Mouse (Mus musculus) heart, embryonic 12.5 days (tissue): ENCODE measurements around the gene C77080. TPM values are rescaled to one million over a fixed set of nuclear protein-coding genes. Genes with fewer than 3 reads are reported as not detected.

Experiments used
- ATAC-seq: fragments of 200-750 bp; cut with Nextera tagmentation; 2 replicates; pipeline ENCODE4 v1.8.0; 2017; ENCODE audit warnings: moderate TSS enrichment, moderate library complexity; ENCODE audit not compliant: insufficient number of reproducible peaks, low FRiP score
- H3K27ac ChIP-seq: fragments of 300-500 bp; sonication (generic); 2 replicates; pipeline ENCODE4 v1.5.1; 2016; ENCODE audit warnings: mild to moderate bottlenecking, moderate library complexity; ENCODE audit not compliant: poor library complexity, severe bottlenecking
- H3K27me3 ChIP-seq: fragments of 300-500 bp; sonication (generic); replicated peaks from 2 replicates; pipeline ENCODE4 v1.6.1; 2016; ENCODE audit warnings: mild to moderate bottlenecking, moderate library complexity
- H3K36me3 ChIP-seq: fragments of 300-500 bp; sonication (generic); 2 replicates; pipeline ENCODE4 v1.6.1; 2016; ENCODE audit warnings: mild to moderate bottlenecking, moderate library complexity
- H3K4me1 ChIP-seq: fragments of 300-500 bp; sonication (generic); replicated peaks from 2 replicates; pipeline ENCODE4 v1.6.1; 2016; ENCODE audit warnings: mild to moderate bottlenecking
- H3K4me2 ChIP-seq: fragments of 300-500 bp; sonication (generic); 2 replicates; pipeline ENCODE4 v1.6.1; 2016; ENCODE audit warnings: mild to moderate bottlenecking, moderate library complexity
- H3K4me3 ChIP-seq: fragments of 300-500 bp; sonication (generic); 2 replicates; pipeline ENCODE4 v1.5.1; 2016; ENCODE audit warnings: mild to moderate bottlenecking
- H3K9ac ChIP-seq: fragments of 300-500 bp; sonication (generic); 2 replicates; pipeline ENCODE4 v1.6.1; 2016; ENCODE audit warnings: mild to moderate bottlenecking, moderate library complexity
- H3K9me3 ChIP-seq: fragments of 300-500 bp; sonication (generic); replicated peaks from 2 replicates; pipeline ENCODE4 v1.6.1; 2016; ENCODE audit warnings: mild to moderate bottlenecking, moderate library complexity
- WGBS: fragments of 180-500 bp; shearing (Covaris S2); methylation state at CpG from one replicate; pipeline ENCODE4 v1.1.7; 2016; 5-methylcytosine and 5-hydroxymethylcytosine counted together
- polyA plus RNA-seq: library from polyadenylated mRNA; unstranded; fragments of >200 nt; fragmentation: Nextera tagmentation; extraction: Ambion mirVana; gene quantifications from 2 replicates; pipeline ENCODE4 v1.2.1, GENCODE M21; 2016

C77080 gene
- polyA plus RNA-seq, 1 experiment from 2014 or later, result 1.6 TPM

- no peak overlapping the region for H3K27ac ChIP-seq
- no peaks in the 10 kb centered on the region for H3K36me3 ChIP-seq
- no peak overlapping the region for H3K9ac ChIP-seq
- WGBS, result 89% methylated on average over 8 of the region's 8 CpGs
- H3K9me3 ChIP-seq, result 0 out of 2 replicates have a peak, but pooled peaks cover 2% of the 10 kb centered on the region
- ATAC-seq, result no peak
- peaks cover 27% of the 10 kb centered on the region for H3K4me1 ChIP-seq
- H3K4me3 ChIP-seq, result no peak overlapping the region
- no peak overlapping the region for H3K4me2 ChIP-seq
- H3K27me3 ChIP-seq, result peaks cover 26% of the 10 kb centered on the region
Measured at GRCm38 (mm10) chr4:129289671-129290070, 28.5 kb upstream of the C77080 start.

DNA sequence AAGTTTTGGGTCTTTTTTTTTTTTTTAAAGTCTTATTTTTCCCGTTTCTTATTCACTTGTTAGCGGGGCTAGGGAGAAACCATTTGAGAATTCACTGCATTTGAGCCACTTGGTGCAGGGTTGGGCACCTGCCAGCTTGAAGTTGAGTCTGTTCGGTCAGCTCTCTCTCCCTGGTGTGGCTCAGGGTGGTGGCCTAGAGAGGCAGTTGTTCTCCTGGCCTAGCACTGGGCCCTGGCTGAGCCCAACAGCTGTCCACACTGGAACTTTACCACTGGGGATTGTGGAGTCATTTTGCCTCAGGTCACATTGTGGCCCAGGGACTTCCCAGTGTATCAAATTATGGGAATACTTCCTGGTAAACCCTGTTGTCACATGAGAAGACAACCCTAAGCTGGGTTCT lies 26.9 kb upstream of the C77080 start:
- Histone ChIP-seq H3K4me1 (peaks cover 16% of the 10 kb centered on the region), H3K4me2 (peak overlapping the region; percentile 100), H3K9me3 (0 out of 2 replicates have a peak, but pooled peaks cover 2% of the 10 kb centered on the region), H3K9ac (no peak overlapping the region), H3K27ac (no peak overlapping the region), H3K27me3 (peaks cover 28% of the 10 kb centered on the region), H3K36me3 (no peaks in the 10 kb centered on the region), H3K4me3 (peak overlapping the region; percentile 54; the same call in 1 of the 2 replicates)
- 34% methylated on average over 3 of the region's 3 CpGs for WGBS
- ATAC-seq, result no peak

GRCm38 (mm10) chr4:129287472-129287981 lies 26.3 kb upstream of the C77080 start, which contains the start of gene Sync:
Gene Sync, plus strand, starts transcription at chr4:129287617.
- H3K27me3 ChIP-seq, result peaks cover 27% of the 10 kb centered on the region
- peak; percentile 43 for ATAC-seq

GRCm38 (mm10) chr4:129286683-129287471 lies 25.7 kb upstream of the C77080 start:
- H3K27ac ChIP-seq, result no peak overlapping the region
- peak overlapping the region; percentile 60 for H3K9ac ChIP-seq
- 4% methylated on average over 28 of the region's 28 CpGs for WGBS
- H3K36me3 ChIP-seq, result no peaks in the 10 kb centered on the region
- peak overlapping the region; percentile 54 for H3K4me3 ChIP-seq
- H3K4me1 ChIP-seq, result peaks cover 16% of the 10 kb centered on the region
- H3K4me2 ChIP-seq, result peak overlapping the region; percentile 100
- peaks cover 25% of the 10 kb centered on the region for H3K27me3 ChIP-seq
- ATAC-seq, result peak; percentile 35; the same call in 1 of the 2 replicates
- H3K9me3 ChIP-seq, result 0 out of 2 replicates have a peak, but pooled peaks cover 2% of the 10 kb centered on the region

More at GRCm38 (mm10) chr4:129287472-129287981, 26.3 kb upstream of the C77080 start, which contains the start of gene Sync:
- WGBS, result 1% methylated on average over 50 of the region's 53 CpGs
- Histone ChIP-seq H3K36me3 (no peaks in the 10 kb centered on the region), H3K4me2 (peak within 1 kb of the TSS; percentile 100), H3K4me3 (peak within 1 kb of the TSS; percentile 54), H3K9me3 (0 out of 2 replicates have a peak, but pooled peaks cover 2% of the 10 kb centered on the region), H3K27ac (no peak within 1 kb of the TSS; the same call in 1 of the 2 replicates), H3K9ac (peak within 1 kb of the TSS; percentile 60), H3K4me1 (peaks cover 16% of the 10 kb centered on the region)

DNA sequence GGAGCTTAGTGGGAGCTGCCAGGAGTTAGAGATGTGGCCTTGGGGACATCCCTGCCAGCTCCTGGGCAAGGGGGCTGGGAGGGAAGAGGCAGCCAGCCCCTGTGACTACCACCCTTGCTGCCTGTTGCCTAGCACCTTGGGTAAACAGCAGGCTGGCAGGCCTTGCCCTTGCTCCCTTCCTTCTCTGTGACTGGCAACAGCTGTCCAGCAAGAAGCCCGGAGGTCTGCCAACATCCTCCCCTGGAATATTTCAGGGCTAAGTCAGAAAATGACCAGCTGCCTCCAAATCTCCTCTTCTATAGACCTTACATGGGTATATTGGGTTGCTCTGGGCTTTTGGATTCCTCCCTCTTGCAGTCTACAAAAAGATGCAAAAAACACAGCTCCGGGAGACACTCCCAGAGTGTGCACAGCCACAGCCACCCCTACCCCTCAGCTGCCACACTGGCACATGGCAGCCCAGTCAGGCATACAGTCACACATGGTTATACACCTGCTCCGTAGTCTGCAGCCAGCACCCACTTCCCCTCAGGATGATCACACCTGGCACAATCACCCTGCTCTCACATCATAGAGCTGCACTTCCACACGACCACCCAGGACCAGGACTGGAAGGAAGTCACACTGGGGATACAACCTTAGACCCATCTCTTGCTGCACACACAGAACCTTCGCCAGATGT lies 24.9 kb upstream of the C77080 start:
- Histone ChIP-seq H3K27ac (no peak overlapping the region), H3K9ac (peak overlapping the region; percentile 60; the same call in 1 of the 2 replicates), H3K4me1 (peaks cover 16% of the 10 kb centered on the region), H3K4me2 (peak overlapping the region; percentile 100), H3K36me3 (no peaks in the 10 kb centered on the region), H3K27me3 (peaks cover 25% of the 10 kb centered on the region), H3K4me3 (peak overlapping the region; percentile 54), H3K9me3 (0 out of 2 replicates have a peak, but pooled peaks cover 2% of the 10 kb centered on the region)
- WGBS, result 59% methylated on average over 5 of the region's 5 CpGs
- no peak for ATAC-seq

DNA sequence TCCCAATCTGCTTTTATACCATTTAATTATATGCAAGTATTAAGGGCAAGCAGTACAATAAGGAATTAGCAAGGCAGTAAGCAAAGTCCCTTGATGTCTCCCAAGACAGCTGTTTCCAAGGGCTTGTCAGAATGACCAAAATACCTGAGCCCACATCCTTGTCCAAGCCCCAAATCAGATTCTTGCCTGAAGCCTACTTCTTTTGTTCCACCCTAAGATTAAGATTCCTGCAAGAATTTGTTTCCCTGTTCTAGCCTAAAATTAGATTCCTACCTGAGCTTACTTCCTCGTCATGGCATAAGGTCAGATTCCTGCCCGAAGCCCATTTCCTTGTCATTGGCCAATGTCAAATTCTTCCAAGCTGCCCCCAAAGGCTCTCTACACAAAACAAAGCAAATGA lies 23.5 kb upstream of the C77080 start:
- Histone ChIP-seq H3K4me1 (peaks cover 16% of the 10 kb centered on the region), H3K36me3 (no peaks in the 10 kb centered on the region), H3K9ac (no peak overlapping the region), H3K4me2 (no peak overlapping the region), H3K4me3 (no peak overlapping the region), H3K27ac (no peak overlapping the region), H3K27me3 (peaks cover 25% of the 10 kb centered on the region), H3K9me3 (0 out of 2 replicates have a peak, but pooled peaks cover 2% of the 10 kb centered on the region)
- no peak for ATAC-seq
- 78% methylated on average over 2 of the region's 2 CpGs for WGBS

- Histone ChIP-seq H3K36me3 (no peaks in the 10 kb centered on the region), H3K9ac (no peak overlapping the region), H3K9me3 (0 out of 2 replicates have a peak, but pooled peaks cover 2% of the 10 kb centered on the region), H3K27ac (no peak overlapping the region), H3K4me3 (no peak overlapping the region), H3K4me1 (peaks cover 16% of the 10 kb centered on the region), H3K27me3 (peaks cover 25% of the 10 kb centered on the region), H3K4me2 (no peak overlapping the region)
- no peak for ATAC-seq
- 77% methylated on average over 5 of the region's 5 CpGs for WGBS
Measured at GRCm38 (mm10) chr4:129283226-129283625, 22.0 kb upstream of the C77080 start.

DNA sequence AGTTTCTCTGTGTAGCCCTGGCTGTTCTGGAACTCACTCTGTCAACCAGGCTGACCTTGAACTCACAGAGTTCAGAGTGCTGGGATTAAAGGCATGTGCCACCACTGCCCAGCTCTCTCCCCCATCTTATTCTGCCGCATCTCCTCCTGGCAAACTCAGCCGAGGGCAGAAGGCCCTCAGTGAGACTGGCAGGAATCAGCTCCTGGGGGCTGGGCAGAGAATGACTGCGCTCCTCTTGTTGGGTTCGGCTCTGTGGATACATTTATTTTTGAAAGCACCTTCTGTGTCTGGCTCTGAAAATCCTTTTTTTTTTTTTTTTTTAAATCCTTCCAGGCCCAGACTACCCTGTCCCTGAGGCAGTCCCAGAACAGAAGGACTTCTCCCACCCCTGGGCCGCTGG lies 21.6 kb upstream of the C77080 start:
- no peak for ATAC-seq
- 70% methylated on average over 5 of the region's 5 CpGs for WGBS
- H3K36me3 ChIP-seq, result no peaks in the 10 kb centered on the region

DNA sequence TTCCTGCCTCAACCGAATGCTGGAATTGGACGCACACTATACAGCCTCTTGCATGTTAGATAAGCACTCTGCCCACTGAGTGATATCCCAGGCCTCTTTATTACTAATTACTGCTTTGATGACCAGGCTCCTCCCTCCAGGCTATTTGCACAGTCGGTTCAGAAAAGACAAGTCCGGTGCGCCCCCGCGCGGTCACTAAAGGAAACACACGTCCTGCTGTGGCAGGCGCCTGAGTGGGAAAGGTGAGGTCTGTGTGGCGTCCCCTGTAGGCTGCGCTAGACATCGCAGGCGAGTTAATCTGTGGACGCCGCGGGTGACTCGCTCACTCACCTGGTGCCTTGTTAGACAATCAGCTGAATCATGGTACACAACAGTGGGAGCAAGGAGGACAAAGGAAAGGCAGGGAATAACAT lies 15.3 kb upstream of the C77080 start:
- H3K36me3 ChIP-seq, result no peaks in the 10 kb centered on the region
- H3K4me3 ChIP-seq, result no peak overlapping the region
- H3K27ac ChIP-seq, result no peak overlapping the region
- 0 out of 2 replicates have a peak overlapping the region, but pooled peaks have one; percentile 16 for H3K4me2 ChIP-seq
- H3K27me3 ChIP-seq, result peaks cover 22% of the 10 kb centered on the region
- H3K9ac ChIP-seq, result no peak overlapping the region
- WGBS, result 1% methylated on average over 18 of the region's 18 CpGs
- peaks cover 8% of the 10 kb centered on the region for H3K4me1 ChIP-seq
- ATAC-seq, result peak; percentile 31; the same call in 1 of the 2 replicates
- no peaks in the 10 kb centered on the region for H3K9me3 ChIP-seq

More for the DNA sequence above, 21.6 kb upstream of the C77080 start:
- no peak overlapping the region for H3K4me2 ChIP-seq
- peaks cover 15% of the 10 kb centered on the region for H3K4me1 ChIP-seq
- no peak overlapping the region for H3K4me3 ChIP-seq
- no peak overlapping the region for H3K9ac ChIP-seq
- H3K9me3 ChIP-seq, result 0 out of 2 replicates have a peak, but pooled peaks cover 2% of the 10 kb centered on the region
- H3K27ac ChIP-seq, result no peak overlapping the region
- H3K27me3 ChIP-seq, result peaks cover 25% of the 10 kb centered on the region

DNA sequence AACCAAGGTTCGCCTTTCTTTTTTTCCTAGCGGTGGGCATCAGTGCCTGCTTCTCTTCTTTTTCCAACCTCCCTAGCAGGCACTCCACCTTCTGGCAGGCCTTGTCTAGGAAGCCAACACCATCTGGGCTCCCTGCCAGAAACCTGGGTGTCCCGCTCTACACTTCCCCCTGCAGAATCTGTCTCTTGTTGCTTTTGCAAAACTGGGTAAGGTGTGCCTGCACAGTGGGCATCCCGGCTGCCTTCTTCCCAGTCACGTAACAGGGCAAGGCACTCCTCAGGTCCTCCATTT lies 11.5 kb upstream of the C77080 start:
- Histone ChIP-seq H3K4me2 (peak overlapping the region; percentile 9; the same call in 1 of the 2 replicates), H3K9ac (no peak overlapping the region), H3K9me3 (no peaks in the 10 kb centered on the region), H3K27me3 (peaks cover 35% of the 10 kb centered on the region), H3K27ac (no peak overlapping the region), H3K4me3 (no peak overlapping the region), H3K4me1 (peaks cover 8% of the 10 kb centered on the region), H3K36me3 (no peaks in the 10 kb centered on the region)
- no peak for ATAC-seq
- WGBS, result 34% methylated on average over 5 of the region's 5 CpGs
